Mouse (Mus musculus) cerebellum, postnatal 4 days (tissue): Measurements from ENCODE around the gene Pgbd5.

Source experiments
- DNase-seq, 2 experiments: peaks; one replicate each; pipeline ENCODE4 v3.0.0; 2022; ENCODE audit warnings: low spot score in 2 of 2, mixed read lengths in 1 of 2

Pgbd5 gene

GRCm38 (mm10) chr8:124439558-124439957 lies at the start of gene Pgbd5:
Gene Pgbd5 (minus strand): TSS chr8:124439658.
- no peak for DNase-seq

- DNase-seq: no peak
These were observed 44.1 kb upstream of the Pgbd5 start for GRCm38 (mm10) chr8:124483356-124484115.

- DNase-seq: no peak
These were observed 43.3 kb upstream of the Pgbd5 start for GRCm38 (mm10) chr8:124482790-124483189.

- DNase-seq: no peak
These were observed 40.9 kb upstream of the Pgbd5 start for GRCm38 (mm10) chr8:124480321-124480720.

GRCm38 (mm10) chr8:124479251-124479650 lies 39.8 kb upstream of the Pgbd5 start:
- DNase-seq: no peak

GRCm38 (mm10) chr8:124476701-124477100 lies 37.2 kb upstream of the Pgbd5 start:
- DNase-seq: no peak

GRCm38 (mm10) chr8:124475690-124476089 lies 36.2 kb upstream of the Pgbd5 start:
- no peak for DNase-seq

GRCm38 (mm10) chr8:124464641-124465040 lies 25.2 kb upstream of the Pgbd5 start:
- no peak for DNase-seq

- DNase-seq: no peak
These were observed 23.7 kb upstream of the Pgbd5 start for GRCm38 (mm10) chr8:124463111-124463510.

GRCm38 (mm10) chr8:124462192-124462591 lies 22.7 kb upstream of the Pgbd5 start:
- DNase-seq: no peak

- no peak for DNase-seq
These were observed 21.6 kb upstream of the Pgbd5 start for GRCm38 (mm10) chr8:124461103-124461502.

- DNase-seq: no peak
These were observed 21.2 kb upstream of the Pgbd5 start for GRCm38 (mm10) chr8:124460660-124461059.

GRCm38 (mm10) chr8:124459627-124460026 lies 20.2 kb upstream of the Pgbd5 start:
- no peak for DNase-seq

- no peak for DNase-seq
These were observed 15.9 kb upstream of the Pgbd5 start for GRCm38 (mm10) chr8:124455359-124455758.

GRCm38 (mm10) chr8:124450192-124450895 lies 10.9 kb upstream of the Pgbd5 start:
- DNase-seq: no peak

- DNase-seq: no peak
These were observed 9.7 kb upstream of the Pgbd5 start for GRCm38 (mm10) chr8:124448962-124449670.

- no peak for DNase-seq
These were observed 2.7 kb downstream of the Pgbd5 start for GRCm38 (mm10) chr8:124436741-124437140.

- no peak for DNase-seq
These were observed 3.7 kb downstream of the Pgbd5 start for GRCm38 (mm10) chr8:124435707-124436243.

GRCm38 (mm10) chr8:124435170-124435569 lies 4.3 kb downstream of the Pgbd5 start:
- no peak for DNase-seq

- DNase-seq: peak; percentile 88 to 95
These were observed 5.2 kb downstream of the Pgbd5 start for GRCm38 (mm10) chr8:124434126-124434790.

GRCm38 (mm10) chr8:124433451-124434125 lies 5.9 kb downstream of the Pgbd5 start:
- DNase-seq: peak in 1 of 2 experiments; percentile 32
